Mouse (Mus musculus) layer of hippocampus, adult 11-12 months (tissue): Measurements from ENCODE around the gene Nhsl1.

Experiments used
- DNase-seq: peaks from one replicate; pipeline ENCODE4 v3.0.0; 2022; ENCODE audit warnings: low spot score

Nhsl1 gene

GRCm38 (mm10) chr10:18341444-18342196 lies 22.8 kb downstream of the Nhsl1 start:
- no peak for DNase-seq

GRCm38 (mm10) chr10:18347231-18347630 lies 28.4 kb downstream of the Nhsl1 start:
- DNase-seq = no peak

- DNase-seq = no peak
Measured at GRCm38 (mm10) chr10:18350781-18351180, 32.0 kb downstream of the Nhsl1 start.

GRCm38 (mm10) chr10:18352937-18353336 lies 34.2 kb downstream of the Nhsl1 start:
- no peak for DNase-seq

- no peak for DNase-seq
Measured at GRCm38 (mm10) chr10:18354103-18354502, 35.3 kb downstream of the Nhsl1 start.

GRCm38 (mm10) chr10:18356461-18356860 lies 37.7 kb downstream of the Nhsl1 start:
- DNase-seq = no peak

- DNase-seq = no peak
Measured at GRCm38 (mm10) chr10:18357212-18357611, 38.4 kb downstream of the Nhsl1 start.

- no peak for DNase-seq
Measured at GRCm38 (mm10) chr10:18358461-18358860, 39.7 kb downstream of the Nhsl1 start.

- DNase-seq = peak; percentile 17
Measured at GRCm38 (mm10) chr10:18360175-18360574, 41.4 kb downstream of the Nhsl1 start.

GRCm38 (mm10) chr10:18365432-18365831 lies 46.6 kb downstream of the Nhsl1 start:
- DNase-seq = no peak

GRCm38 (mm10) chr10:18366697-18367096 lies 47.9 kb downstream of the Nhsl1 start:
- DNase-seq = peak; percentile 19

GRCm38 (mm10) chr10:18368111-18368510 lies 49.3 kb downstream of the Nhsl1 start:
- DNase-seq = no peak

- DNase-seq = no peak
Measured at GRCm38 (mm10) chr10:18370475-18371286, 51.9 kb downstream of the Nhsl1 start.

- DNase-seq = no peak
Measured at GRCm38 (mm10) chr10:18371866-18372265, 53.1 kb downstream of the Nhsl1 start.

GRCm38 (mm10) chr10:18375301-18375700 lies 56.5 kb downstream of the Nhsl1 start:
- no peak for DNase-seq

- no peak for DNase-seq
Measured at GRCm38 (mm10) chr10:18384766-18385165, 66.0 kb downstream of the Nhsl1 start.

- DNase-seq = peak; percentile 33
Measured at GRCm38 (mm10) chr10:18386224-18386623, 67.4 kb downstream of the Nhsl1 start.

GRCm38 (mm10) chr10:18388784-18389575 lies 70.2 kb downstream of the Nhsl1 start:
- DNase-seq = peak; percentile 70

- no peak for DNase-seq
Measured at GRCm38 (mm10) chr10:18390004-18390403, 71.2 kb downstream of the Nhsl1 start.

- DNase-seq = peak; percentile 76
Measured at GRCm38 (mm10) chr10:18391608-18392007, 72.8 kb downstream of the Nhsl1 start.

- no peak for DNase-seq
Measured at GRCm38 (mm10) chr10:18392268-18392667, 73.5 kb downstream of the Nhsl1 start.

- no peak for DNase-seq
Measured at GRCm38 (mm10) chr10:18393740-18394139, 75.0 kb downstream of the Nhsl1 start.
